Mouse (Mus musculus) kidney, postnatal 4 days (tissue): ENCODE measurements at regions not wholly inside any gene's neighbourhood (a gene's known extent, or its start where the extent isn't known, plus 50 kb on each side); places are given as distances from the start of the nearest gene placed in this dataset.

Source experiments
- DNase-seq, 2 experiments: peaks; one replicate each; pipeline ENCODE4 v3.0.0; 2021; ENCODE audit warnings: mixed read lengths in 2 of 2

DNA sequence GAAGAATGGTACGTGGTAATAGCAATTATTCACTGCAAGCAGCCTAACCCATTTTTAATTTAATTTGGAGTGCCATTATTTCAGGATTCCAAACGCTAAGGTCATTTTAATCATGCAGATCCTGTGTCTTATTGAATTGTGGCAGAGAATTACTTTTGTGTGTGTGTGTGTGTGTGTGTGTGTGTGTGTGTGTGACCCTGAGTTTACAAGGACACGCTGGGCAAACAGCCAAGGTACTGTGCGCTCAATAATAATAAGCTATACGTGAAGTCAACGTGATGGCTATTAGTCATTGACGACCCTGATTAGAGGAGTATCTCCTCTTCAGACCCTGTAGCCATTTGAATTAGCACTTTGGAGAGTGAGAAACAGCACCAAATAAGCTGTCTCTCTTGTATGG, 144.1 kb downstream of the Klf7 start:
- no peak for DNase-seq

DNA sequence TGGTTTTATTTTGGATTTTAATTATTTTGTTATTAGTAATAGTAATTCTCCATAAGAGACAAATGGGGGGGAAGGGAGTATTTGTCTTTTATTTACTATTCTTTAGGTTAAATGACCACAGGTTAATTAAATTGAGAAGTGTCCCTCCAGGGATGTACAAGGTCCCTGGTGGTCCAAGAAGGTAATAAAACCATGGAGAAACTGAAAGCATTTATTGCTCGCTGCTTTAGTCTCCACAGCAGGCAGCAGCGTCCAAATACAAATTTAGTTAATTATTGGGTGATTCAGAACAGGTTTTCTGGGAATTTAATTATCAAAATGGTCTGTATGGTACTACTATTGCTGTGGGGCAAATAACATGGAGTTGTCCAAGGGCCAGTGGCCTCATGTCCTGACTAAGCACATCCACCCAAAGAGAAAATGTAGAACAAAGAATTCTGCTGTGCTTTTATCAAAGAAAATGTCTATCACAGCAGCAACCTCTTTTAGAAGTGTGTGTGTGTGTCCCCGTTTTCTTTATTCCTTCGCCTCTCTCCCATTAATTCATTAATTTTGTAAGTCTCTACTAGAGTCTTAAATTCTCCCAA, 144.7 kb downstream of the Klf7 start:
- DNase-seq = no peak

DNA sequence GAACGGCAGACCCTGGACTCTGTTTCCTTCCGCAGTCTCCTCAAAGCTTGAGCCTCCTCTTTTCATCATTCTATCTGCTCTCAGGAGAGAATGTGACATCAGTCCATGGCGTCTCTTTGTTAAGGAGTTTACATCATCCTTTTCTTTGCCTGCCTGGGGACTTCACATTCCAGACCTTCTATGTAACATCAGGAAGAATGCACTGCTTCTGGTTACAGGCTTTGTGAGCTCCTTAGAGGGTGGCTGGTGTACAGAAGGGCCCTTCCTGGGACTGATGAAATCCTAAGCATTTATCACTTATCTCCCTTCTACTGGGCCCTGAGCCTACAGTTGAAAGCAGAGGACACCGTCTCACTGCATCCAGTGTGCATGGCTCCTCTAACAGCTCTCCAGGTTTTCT, 145.2 kb downstream of the Klf7 start:
- DNase-seq = no peak

DNA sequence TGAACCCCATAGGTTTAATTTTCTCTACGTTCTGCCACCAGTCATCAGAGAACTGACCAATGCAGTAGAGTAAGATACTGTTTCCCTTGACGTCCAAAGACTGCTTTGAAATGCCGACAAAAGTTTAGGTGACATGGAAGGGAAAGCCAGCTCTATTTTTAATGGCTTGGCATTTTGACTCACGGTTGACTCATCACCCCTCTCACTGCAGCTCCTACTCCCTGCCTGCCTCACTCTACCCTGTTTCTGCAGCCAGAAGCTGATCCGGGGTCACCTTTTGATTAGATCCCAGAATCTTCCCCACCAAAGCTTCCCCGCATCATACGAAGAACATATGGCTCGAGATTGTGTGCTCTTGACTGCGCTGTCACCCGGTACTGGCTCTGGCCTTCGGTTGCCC, 154.2 kb downstream of the Klf7 start:
- no peak for DNase-seq

DNA sequence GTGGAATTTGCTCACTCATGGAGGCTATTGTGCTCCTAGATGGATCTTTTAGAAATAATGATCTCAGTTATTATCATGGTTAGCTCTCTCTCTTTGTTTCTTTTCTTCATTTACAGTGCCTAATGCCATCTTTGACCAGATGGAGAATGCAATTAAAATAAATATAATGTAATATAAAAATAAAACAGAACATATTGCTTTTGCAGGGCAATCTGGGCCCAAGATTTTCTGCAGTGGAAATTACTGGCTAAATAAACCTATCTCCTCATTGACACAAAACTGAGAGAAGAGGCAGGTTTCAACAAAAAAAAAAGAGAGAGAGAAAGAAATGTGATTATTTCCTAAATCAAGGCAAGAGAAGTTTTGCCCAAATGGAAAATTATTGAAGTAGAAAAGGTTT, 156.6 kb downstream of the Klf7 start:
- no peak for DNase-seq

DNA sequence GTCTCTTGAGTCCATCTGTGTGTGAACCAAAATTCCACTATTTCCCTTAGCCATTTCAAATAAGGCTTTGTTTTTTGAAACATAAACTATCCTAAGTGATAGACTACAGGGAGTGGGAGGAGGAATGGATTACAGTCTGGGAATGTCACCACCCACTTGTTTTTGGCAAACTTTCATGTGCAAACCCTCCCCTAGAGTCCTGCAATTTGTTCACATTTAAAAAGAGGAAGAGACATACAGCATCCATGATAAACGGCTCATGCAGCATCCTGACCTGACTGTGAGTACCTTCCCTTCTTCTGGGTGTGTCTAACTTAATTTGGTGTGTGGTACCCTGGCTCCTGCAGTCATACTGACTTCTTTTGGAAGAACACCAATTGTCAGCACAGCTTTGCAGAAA, 157.6 kb downstream of the Klf7 start:
- DNase-seq = peak in 1 of 2 experiments; percentile 11

DNA sequence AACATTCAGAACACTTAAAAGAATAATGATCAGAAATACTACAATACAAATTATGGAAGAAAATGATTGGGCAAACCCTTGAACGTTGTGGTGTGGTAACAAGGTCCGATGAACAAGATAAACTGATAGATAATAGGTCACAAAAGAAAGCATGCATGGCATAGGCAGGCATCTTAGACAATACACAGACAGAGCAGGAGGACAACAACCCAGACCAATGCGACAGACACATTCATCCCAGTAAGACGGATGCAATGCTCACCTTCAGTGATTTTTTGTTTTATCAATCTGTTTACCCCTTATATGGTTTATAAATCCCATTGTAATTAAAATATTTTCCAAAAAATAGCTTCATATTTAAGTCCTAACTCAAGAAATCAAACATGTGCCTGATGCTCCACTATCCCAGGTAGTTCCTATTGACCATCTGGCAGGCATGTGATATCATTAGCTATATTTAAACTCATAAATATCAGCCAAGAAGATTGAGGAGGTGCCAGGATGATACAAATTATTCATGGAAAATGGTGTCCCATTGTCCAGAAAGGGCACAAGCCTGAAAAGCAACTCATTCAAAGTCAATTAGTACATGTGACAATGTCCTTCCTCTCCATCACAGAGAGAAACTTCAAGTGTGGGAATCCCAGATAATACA, 166.3 kb downstream of the Klf7 start:
- no peak for DNase-seq

DNA sequence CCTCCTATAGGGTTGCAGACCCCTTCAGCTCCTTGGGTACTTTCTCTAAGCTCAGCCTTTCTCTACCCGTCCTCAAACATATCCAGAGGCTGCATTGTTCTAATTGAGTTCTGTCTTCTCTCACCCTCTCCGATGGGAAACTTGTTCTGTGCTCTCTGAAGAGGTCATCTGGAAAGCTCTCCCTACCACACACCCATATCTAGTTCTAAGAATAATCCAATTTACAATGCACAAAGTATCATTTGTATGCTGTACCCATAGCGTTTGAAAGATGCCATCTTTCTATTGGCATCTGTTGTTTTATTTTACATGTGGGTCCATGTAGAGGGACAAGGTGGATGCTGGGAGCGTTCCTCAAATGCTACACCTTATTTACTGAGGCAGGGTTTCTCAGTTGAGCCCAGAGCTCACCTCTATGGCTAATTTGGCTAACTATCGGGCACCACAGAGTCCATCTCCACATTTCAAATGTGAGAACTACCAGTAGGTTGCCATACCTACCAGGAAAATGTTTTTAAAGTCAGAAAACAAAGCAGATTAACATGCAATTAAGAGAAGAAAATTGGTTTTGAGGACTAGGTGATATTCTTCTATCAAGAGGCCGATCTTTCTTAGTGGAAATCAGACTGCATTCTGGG, 167.1 kb downstream of the Klf7 start:
- DNase-seq = no peak

DNA sequence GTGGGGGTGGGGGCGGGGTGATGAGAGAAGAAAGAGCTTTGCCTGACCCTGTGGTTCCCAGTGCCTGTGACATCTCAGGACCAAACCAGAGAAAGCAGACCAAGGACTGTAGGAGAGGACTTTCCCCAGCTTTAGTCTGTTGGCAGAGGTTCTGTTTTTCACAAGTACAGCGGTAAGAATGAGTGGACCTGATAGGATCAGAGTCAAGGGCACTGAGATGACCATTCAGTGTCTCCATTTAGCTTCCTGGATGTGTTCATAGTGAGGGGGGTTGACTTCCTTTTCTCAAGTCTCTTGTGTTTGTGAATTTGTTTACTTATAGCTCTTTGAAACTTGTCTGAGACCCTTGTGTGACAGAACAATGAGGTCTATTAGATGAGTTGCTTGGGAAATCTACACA, 167.9 kb downstream of the Klf7 start:
- no peak for DNase-seq

DNA sequence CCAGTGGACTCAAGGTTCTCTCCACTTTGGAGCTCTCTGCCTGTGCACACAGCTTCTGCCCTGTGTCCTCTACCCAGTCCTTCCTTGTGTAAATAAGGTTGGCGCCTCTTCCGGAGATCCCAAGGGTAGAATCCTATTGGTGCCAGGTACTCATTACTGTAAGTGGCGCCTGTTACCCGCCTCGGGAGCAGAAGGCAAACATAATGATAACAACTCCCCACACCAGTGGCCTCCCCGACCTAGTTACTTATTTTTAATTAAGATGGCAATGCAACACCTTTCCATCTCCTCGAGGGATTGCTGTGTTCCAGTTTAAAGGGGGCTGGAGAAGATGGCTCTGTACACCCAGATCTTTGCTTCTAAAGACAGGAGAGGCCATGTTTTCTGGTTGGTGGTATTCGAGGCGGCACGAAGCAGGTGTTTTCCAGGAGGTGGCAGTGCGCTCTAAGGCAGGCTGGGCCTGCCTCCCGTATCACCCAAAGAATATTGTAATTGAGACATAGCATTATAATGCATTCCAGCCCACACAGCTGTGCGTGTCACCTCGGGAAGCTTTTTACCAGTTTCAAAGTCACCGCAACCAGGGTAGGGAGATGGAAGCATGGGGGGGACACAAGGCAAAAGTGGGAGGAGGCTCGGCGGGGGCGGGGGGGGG, 168.7 kb downstream of the Klf7 start:
- DNase-seq = peak; percentile 71 to 79

DNA sequence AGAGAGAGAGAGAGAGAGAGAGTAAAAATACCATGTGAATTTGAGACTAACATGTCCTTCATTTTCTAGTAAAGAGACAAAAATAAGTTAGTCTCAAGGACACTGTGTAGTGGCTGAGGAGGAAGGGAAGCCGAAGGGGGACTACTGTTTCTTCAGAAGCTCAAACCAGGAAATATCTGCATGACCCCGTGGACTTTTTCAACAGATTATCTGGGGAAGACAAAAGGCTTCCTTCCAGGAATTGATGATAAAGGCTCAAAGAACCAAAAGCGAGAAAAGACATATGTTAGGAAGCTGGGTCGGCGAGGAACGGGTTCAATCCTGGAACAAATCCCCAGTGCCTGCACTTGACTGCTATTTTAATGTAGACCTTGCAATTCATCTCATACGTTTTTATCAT, 170.4 kb downstream of the Klf7 start:
- DNase-seq = no peak

DNA sequence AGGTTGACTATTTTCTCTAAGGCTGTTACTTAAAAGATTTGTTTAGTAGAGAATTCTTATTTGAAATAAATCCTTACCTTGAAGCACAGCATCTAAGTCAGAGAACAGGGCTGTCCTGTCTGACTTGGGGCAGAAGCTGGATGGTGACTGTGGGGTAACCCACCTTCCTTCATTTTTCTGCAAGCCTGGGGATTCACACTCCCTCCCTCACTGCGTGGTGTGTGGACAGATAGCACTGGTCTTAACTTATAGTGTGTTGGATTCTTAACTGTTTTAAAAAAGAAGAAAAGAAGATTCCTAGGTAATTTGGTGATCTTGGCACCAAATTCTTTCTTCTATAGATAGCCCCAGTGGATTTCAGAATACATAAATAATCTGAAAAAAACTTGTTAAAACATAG, 174.8 kb downstream of the Klf7 start:
- DNase-seq = no peak

DNA sequence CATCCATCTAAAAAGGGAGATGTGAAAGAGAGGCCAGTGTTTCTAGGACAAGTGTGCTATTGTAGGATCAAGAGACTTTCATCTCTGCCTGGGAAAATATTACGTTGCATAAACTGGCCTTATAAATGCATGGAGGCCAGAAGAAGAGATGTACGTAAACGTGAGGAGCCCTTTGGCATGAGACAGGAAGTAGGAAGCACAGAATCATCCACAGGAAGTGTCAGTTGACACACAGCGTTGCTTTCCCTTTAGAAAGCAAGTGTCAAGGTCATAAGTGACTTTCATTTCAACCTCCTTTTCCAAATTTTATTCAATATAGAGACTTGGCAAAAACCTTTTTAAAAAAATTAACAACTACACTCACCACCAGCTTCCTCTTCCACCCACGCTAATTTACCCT, 175.2 kb downstream of the Klf7 start:
- no peak for DNase-seq

DNA sequence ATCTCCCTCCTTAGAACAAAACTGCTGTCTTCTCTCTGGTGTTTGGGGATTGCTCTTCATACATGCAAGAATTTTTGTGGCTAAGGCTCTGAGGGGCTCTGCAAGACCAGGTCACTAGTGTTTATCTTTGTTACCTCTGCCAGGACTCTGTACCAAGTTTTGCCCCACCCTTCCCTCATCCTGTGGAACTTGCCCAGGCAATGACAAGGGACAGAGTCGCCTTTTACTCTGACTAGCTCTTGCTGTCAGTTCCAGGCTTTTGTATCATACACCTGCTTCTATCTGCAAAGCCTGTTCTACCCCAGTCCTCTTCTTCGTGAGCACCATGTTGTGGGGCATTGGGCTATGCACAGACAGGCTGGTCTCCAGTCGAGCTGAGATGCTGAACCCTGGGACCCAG, 175.7 kb upstream of the 4933402D24Rik start:
- DNase-seq = no peak

DNA sequence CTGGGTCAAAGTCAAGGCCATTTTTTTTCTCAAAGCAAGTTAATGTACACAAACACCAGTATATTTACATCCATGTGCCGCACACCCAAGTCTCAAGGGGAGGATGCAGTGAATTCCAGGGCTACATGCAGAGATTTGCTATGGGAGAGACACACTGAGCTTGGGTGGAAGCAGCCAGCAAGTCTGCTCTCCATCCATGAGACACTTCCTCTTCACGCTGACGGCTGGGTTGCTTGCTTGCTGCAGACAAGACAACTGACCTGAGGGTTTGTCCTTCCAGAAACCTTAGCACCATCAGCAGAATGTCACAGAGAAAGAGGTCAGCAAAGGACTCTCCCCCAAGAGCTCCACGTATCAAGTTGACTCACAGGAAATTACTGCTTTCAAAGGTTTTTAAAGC, 169.3 kb upstream of the 4933402D24Rik start:
- DNase-seq = no peak

DNA sequence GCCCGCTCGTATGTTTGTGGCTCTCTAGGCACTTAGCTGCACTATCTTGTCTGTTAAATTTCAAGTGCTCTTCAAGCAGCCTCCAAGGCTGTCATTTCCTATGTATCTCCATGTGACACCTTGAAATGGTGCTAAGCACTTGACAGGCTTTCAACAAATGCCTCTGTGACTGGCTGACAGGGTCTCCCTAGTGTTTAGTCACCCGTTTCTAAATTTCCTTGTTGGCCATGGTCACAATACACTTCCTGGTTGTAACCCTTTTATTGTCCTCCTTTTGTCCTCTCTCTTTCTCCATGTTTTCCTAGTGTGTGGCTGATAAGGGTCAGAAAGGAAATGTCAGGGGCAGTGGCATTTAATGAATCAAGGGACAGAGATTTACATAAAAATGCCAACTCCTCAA, 168.4 kb upstream of the 4933402D24Rik start:
- no peak for DNase-seq

DNA sequence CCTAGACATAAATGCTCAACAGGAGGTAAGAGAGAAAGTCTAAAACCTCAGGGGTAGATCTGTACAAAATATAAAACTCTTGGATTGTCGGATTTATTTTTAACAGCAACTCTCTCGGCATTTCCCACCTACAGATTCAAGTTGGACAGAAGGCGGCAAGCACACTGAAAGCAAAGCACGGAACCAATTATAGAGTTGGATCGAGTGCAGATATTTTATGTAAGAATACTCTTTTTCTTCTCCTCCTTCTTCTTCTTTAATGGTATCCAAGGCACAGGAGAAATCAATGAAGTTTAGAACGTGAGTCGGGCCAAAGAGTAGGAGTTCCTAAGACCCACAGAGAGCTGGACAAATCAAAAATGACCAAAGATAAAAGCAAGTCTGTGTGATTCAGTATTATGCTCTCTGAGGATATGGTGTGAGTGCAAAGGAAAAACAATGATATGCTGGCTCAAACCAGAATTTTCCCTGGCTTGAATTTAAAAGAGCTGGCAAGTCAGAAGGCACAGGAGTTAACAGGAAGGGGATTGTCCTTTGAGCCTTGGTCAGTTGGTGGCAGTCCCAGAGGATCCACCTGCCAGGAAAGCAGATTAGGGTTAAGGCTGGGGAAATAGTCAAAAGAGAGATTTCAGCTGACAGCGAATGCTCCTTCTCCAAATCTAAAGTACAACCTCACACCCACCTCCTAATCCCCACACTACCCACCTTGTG, 165.7 kb upstream of the 4933402D24Rik start:
- DNase-seq = no peak

DNA sequence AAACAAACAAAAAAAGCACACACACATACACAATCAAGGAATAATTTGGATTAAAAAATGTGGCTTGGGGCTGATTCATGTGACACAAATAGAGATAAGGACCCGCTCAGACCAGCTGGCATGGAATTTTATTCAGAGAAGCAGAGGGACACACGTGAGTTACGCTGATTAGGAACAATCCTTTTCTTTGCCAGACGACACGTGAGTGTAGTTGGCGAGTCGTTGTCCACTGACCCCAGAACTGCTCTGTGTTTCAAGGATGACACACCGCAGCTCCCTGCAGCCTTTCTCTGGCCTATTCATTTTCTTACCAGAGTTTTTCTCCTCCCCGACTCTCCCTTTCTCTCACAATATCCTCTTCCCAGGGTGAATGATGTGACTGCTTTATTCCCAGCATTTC, 163.4 kb upstream of the 4933402D24Rik start:
- no peak for DNase-seq

DNA sequence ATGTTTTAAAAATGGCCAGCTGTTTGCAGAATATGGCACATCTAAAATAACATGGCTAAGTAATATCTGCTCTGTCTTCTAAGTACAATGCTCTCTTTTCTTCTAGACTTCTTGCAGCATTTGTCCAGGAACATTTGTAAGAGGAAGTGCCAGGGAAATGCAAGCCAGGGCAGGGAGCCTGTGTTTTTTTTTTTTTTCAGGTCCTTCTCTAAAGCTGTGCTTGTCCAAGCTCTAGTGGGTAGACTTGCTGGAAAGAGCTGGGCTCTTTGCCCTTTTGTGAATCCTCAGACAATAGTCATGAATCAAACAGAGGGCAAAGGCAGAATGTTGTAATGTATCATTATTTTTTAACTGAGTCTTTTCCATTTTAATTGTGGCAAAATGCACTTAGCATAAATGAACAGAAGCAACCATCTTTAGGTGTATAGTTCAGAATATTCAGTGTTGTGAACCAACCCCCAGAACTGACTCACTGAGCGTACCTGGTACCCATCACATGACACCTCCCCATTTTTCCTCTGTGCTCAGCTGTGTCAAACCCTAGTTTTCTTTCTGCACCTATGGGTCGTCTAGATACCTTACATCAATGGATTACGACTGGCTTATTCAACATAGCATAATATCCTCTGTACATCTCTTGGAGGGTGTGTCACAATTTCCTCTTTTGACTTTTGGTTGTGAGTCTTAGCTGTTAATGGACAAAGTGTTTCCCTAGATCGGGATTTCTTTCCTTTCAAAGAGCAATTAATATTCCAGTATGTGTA, 160.5 kb upstream of the 4933402D24Rik start:
- no peak for DNase-seq

DNA sequence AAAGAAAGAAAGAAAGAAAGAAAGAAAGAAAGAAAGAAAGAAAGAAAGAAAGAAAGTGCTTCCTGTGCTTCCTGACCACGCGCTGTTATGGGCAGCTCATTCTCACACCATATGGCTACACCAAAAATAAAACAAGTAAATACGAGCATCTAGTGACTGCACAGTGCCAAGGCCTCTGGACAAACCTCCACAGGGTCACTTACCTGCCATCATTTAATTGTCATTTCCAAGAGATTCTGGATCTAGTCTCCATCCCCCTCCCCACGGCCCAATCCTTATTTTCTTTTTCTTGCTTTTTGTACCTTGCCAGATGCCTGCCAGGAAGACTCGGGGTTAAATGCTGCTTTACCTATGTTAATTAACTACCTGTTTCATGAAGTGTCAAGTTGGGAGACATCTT, 159.8 kb upstream of the 4933402D24Rik start:
- DNase-seq = no peak

DNA sequence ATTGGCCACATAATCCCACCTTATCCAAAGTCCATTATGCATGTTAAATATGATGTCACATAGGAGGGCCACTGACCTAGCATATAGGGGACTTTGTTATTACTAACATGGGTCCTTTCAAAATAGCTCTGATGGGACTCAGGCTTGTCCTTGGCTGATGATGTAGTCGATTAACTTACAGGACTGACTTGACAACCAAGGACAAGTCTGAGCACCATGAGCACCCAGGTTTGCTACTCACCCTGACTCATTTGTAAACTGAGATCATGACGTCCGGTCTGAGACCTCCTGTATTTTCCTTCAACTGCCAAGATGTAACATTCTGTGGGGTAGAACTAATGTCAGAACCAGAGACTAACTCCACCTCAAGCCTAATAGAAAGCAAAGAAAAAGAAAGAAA, 159.3 kb upstream of the 4933402D24Rik start:
- no peak for DNase-seq

DNA sequence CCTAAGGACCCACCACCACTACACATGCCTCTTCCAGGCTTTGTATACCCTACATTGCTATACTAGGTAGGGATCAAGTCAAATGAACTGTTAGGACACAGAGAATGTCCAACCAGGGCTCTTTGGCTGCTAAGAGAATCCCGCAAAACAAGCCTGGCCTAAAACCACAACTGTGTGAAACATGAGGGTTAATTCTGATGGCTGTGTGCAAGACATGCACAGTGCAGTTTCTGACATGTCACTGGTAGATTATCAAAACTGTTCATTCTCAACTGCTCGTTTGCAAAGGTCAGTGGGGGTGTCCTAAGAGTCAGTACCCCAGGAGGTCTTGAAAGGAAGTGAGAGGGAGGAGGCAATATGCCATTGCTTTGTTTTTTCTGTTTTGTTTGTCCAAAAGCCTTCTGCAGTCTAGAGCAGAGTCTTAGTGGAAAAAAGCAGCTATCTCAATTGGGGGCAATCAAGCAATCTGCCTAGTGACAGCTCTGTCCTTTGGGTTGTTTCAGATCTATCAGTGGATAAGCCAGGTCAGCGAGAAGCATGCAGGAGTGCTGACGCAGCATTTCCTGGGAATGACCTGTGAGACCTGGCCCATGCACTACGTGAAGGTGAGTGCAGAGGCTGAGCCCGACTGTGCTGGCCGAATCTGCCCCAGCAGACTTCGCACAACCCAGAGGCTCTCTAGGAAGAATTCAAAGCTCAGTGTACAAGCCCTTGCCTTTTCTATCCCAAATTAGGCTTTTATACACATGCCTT, 151.3 kb upstream of the 4933402D24Rik start:
- no peak for DNase-seq
